Mouse (Mus musculus) heart, adult 2 months (tissue): ENCODE measurements around the gene Bsx. TPM values are rescaled to one million over a fixed set of nuclear protein-coding genes. Genes with fewer than 3 reads are reported as not detected.

Source experiments
- DNase-seq, 2 experiments: peaks; one replicate each; pipeline ENCODE4 v3.0.0; 2021
- H3K27ac ChIP-seq: fragments of 200-600 bp; 2 replicates; pipeline ENCODE4 v1.8.1; 2022
- H3K27me3 ChIP-seq: fragments of 200-500 bp; 2 replicates; pipeline ENCODE4 v1.6.1; 2012; ENCODE audit warnings: mild to moderate bottlenecking, low read length, inconsistent platforms, mixed read lengths; ENCODE audit not compliant: control insufficient read depth, insufficient read depth
- H3K36me3 ChIP-seq: fragments of 200-500 bp; 2 replicates; pipeline ENCODE4 v1.6.1; 2012; ENCODE audit warnings: low read length, inconsistent platforms; ENCODE audit not compliant: control insufficient read depth, insufficient read depth
- H3K4me1 ChIP-seq: fragments of 200-500 bp; 2 replicates; pipeline ENCODE4 v1.6.1; 2011; ENCODE audit warnings: low read length; ENCODE audit not compliant: control insufficient read depth, insufficient read depth
- H3K4me3 ChIP-seq: fragments of 200-600 bp; 2 replicates; pipeline ENCODE4 v1.8.1; 2022
- H3K79me2 ChIP-seq: fragments of 200-500 bp; replicated peaks from 2 replicates; pipeline ENCODE4 v1.6.1; 2012; ENCODE audit warnings: mild to moderate bottlenecking, inconsistent platforms, low read length, moderate library complexity, mixed read lengths; ENCODE audit not compliant: control insufficient read depth, insufficient read depth
- H3K9ac ChIP-seq: fragments of 200-500 bp; 2 replicates; pipeline ENCODE4 v1.6.1; 2012; ENCODE audit warnings: low read depth, mild to moderate bottlenecking, control low read depth, inconsistent platforms, low read length, mixed read lengths
- CTCF ChIP-seq: fragments of 200-600 bp; IDR thresholded peaks from 2 replicates; pipeline ENCODE4 v1.8.1; 2022; ENCODE audit warnings: antibody characterized with exemption, mild to moderate bottlenecking, moderate library complexity
- EP300 ChIP-seq: fragments of 200-500 bp; IDR thresholded peaks from 2 replicates; pipeline ENCODE4 v1.6.1; 2011; ENCODE audit warnings: low read depth, low read length, control low read depth; ENCODE audit not compliant: insufficient read depth
- POLR2A ChIP-seq: fragments of 200-500 bp; IDR thresholded peaks from 2 replicates; pipeline ENCODE4 v1.6.1; 2011; ENCODE audit warnings: mild to moderate bottlenecking, low read depth, low read length, control low read depth; ENCODE audit not compliant: insufficient read depth
- WGBS: fragments of 180-500 bp; shearing (Covaris S2); methylation state at CpG from one replicate; pipeline ENCODE4 v1.1.7; 2018; 5-methylcytosine and 5-hydroxymethylcytosine counted together
- intact Hi-C: fragments of 180-260 bp; cut with DNase I; formaldehyde crosslinking; loops from one replicate; pipeline ENCODE4 v1.15.1; 2025
- polyA plus RNA-seq: library from polyadenylated mRNA; depleted of rRNA; stranded (reverse); fragments of >200 nt; gene quantifications from 2 replicates; pipeline ENCODE4 v1.2.3, GENCODE M21; 2012
- total RNA-seq, 2 experiments: library from RNA; stranded (reverse); gene quantifications; 2 replicates each; pipeline ENCODE4 v1.2.3; 2021

The Bsx gene
- total and polyA plus RNA-seq, 3 experiments, result not detected

DNA sequence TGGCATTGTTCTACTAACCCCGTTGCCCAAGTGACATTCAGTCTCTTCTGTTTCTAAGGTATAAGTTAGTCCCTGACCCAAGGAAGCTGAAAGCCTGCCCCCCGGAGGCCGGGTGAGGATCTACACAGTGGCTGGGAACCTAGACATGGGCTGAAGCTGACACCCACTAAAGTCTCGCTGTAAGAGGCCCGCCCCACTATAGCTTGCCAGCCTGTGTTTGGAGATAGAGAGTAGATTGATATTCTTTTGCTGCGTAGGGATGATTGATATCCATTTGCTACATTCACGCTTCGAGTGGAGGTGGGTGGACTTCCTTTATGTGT lies 1.8 kb upstream of the Bsx start:
- no peak overlapping the region for H3K27ac ChIP-seq
- no peaks in the 10 kb centered on the region for H3K36me3 ChIP-seq
- no peaks in the 10 kb centered on the region for H3K79me2 ChIP-seq
- TF ChIP-seq POLR2A (no peak), EP300 (no peak), CTCF (peak; percentile 66)
- no peak overlapping the region; the same call in 1 of the 2 replicates for H3K9ac ChIP-seq
- H3K27me3 ChIP-seq, result peaks cover 40% of the 10 kb centered on the region
- H3K4me1 ChIP-seq, result no peaks in the 10 kb centered on the region
- WGBS, result 10% methylated on average over 8 of the region's 8 CpGs
- peak in 1 of 2 experiments; percentile 34 for DNase-seq
- H3K4me3 ChIP-seq, result peak overlapping the region; percentile 20; the same call in 1 of the 2 replicates
- intact Hi-C loops, result loop anchor here (5.0 kb wide), 1 partner anchor 40 kb away; no protein-coding TSS in a partner anchor

DNA sequence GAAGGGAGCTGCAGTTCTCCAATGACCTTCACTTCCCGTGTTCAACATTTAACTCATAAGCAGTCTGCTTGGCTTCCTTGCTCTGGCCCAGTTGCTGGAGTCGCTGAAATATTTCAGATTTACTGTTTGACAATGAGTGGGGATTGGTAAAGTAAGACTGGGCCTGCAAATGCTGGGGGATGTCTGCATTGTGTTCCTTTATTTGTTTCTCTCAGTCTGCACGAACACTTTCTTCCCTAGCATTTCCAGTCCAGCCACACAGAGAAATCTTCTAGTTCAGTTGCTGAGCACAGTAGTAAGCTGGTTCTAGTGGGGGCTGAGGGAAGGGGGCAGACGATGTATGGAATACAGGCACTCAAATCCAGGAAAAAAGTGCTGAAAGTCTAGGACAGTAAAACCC lies 1.0 kb downstream of the Bsx start:
- TF ChIP-seq EP300, result no peak
- no peak for TF ChIP-seq POLR2A
- TF ChIP-seq CTCF, result no peak
- no peak for DNase-seq
- WGBS, result 6% methylated on average over 4 of the region's 4 CpGs
- no peak overlapping the region for H3K27ac ChIP-seq
- H3K79me2 ChIP-seq, result no peaks in the 10 kb centered on the region
- H3K27me3 ChIP-seq, result peaks cover 52% of the 10 kb centered on the region
- H3K36me3 ChIP-seq, result no peaks in the 10 kb centered on the region
- no peak overlapping the region for H3K4me3 ChIP-seq
- intact Hi-C loops, result loop anchor here (5.0 kb wide), 1 partner anchor 43 kb away; no protein-coding TSS in a partner anchor
- no peaks in the 10 kb centered on the region for H3K4me1 ChIP-seq
- H3K9ac ChIP-seq, result no peak overlapping the region

DNA sequence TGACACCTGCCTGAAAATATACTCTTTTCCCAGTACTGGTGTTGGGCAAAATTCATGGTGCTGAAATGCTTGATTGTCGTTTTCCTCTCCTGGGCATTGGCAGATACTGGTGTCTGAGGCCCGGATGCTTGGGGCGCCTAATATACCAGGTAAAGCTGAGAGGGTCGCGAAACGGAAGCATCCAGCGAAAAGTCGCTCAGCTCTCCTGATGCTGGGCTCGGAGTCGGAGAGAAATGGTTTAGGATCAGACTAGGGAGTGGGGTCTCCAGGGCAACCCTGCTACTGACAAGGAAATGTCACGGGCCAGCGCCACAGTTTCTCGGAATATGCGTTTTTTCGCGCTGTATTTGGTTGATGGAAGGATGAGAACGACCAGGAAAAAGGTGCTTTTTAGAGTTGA lies 1.5 kb downstream of the Bsx start:
- no peaks in the 10 kb centered on the region for H3K4me1 ChIP-seq
- H3K27ac ChIP-seq, result no peak overlapping the region
- H3K9ac ChIP-seq, result no peak overlapping the region
- 6% methylated on average over 17 of the region's 17 CpGs for WGBS
- no peak overlapping the region for H3K4me3 ChIP-seq
- H3K79me2 ChIP-seq, result no peaks in the 10 kb centered on the region
- peaks cover 50% of the 10 kb centered on the region for H3K27me3 ChIP-seq
- TF ChIP-seq EP300, result no peak
- no peak for TF ChIP-seq CTCF
- no peak for TF ChIP-seq POLR2A
- H3K36me3 ChIP-seq, result no peaks in the 10 kb centered on the region
- intact Hi-C loops, result no loop called here
- DNase-seq, result no peak

DNA sequence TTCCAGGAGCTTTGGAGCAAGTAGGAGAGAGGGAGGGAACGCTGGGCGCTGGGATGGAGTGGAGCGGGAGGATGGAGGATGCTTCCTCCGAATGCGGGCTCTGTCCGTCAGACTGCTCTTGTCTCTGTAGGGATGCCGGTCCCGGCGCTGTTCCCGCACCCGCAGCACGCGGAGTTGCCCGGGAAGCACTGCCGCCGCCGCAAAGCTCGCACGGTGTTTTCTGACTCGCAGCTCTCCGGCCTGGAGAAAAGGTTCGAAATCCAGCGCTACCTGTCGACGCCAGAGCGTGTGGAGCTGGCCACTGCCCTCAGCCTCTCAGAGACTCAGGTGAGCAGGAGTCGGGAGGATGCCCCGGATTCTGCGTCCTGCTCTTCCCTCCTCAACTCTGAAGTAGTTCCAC lies 2.2 kb downstream of the Bsx start:
- WGBS, result 2% methylated on average over 29 of the region's 29 CpGs
- Histone ChIP-seq H3K4me1 (no peaks in the 10 kb centered on the region), H3K4me3 (no peak overlapping the region), H3K27me3 (peaks cover 51% of the 10 kb centered on the region), H3K79me2 (no peaks in the 10 kb centered on the region), H3K36me3 (no peaks in the 10 kb centered on the region), H3K27ac (no peak overlapping the region), H3K9ac (no peak overlapping the region)
- intact Hi-C loops, result no loop called here
- DNase-seq, result no peak
- TF ChIP-seq EP300 (no peak), POLR2A (no peak), CTCF (no peak)

DNA sequence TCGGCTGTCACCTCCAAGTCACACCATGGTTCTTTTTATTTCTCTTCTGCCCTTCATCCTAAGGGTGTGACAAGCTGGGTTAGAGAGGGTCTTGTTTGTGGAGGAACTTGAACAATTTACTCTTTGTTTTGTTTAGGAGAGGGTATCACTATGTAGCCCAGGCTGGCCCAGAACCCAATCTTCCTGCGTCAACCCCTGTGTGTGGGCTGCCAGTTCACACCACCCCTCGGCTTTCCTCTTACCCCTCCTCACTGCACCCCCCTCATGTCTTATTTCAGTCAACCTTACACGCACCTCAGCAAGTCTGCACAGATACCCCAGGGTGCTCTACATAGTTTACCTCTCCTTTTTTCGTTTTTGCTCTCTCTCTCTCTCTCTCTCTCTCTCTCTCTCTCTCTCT lies 2.8 kb downstream of the Bsx start:
- H3K4me1 ChIP-seq, result no peaks in the 10 kb centered on the region
- no peak overlapping the region for H3K9ac ChIP-seq
- intact Hi-C loops, result no loop called here
- peaks cover 47% of the 10 kb centered on the region for H3K27me3 ChIP-seq
- no peaks in the 10 kb centered on the region for H3K79me2 ChIP-seq
- no peak overlapping the region for H3K27ac ChIP-seq
- 11% methylated on average over 5 of the region's 5 CpGs for WGBS
- TF ChIP-seq EP300, result no peak
- TF ChIP-seq CTCF, result no peak
- TF ChIP-seq POLR2A, result no peak
- no peak overlapping the region for H3K4me3 ChIP-seq
- DNase-seq, result no peak
- H3K36me3 ChIP-seq, result no peaks in the 10 kb centered on the region

DNA sequence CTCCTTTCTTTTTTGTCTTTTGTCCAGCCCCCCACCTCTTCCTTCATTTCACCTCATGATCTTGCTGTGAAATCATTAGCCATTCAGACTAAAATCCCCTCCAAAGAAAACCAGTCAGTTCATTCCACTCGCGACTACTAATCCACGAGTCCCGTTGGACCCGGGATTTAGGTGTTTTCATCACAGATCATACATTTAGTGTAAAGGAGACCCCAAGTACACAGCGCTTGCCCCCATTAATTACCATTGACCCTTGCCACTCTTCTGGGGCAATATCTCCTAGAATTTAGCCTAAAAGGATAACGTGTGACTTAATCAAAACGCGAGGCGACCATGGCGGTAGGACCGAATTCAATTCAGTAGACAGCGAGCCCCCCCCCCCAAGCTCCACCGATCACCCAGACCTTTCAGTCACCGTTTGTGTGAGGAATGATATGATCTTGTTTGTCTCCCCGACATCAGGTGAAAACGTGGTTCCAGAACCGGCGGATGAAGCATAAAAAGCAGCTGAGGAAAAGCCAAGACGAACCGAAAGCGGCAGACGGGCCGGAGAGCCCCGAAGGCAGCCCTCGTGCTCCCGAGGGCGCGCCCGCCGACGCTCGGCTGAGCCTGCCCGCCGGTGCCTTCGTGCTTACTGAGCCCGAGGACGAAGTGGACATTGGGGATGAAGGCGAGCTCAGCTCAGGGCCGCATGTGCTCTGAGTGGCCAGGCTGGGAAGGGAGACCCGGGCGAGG lies 3.4 kb downstream of the Bsx start:
- H3K27me3 ChIP-seq, result peaks cover 41% of the 10 kb centered on the region
- no peaks in the 10 kb centered on the region for H3K79me2 ChIP-seq
- H3K9ac ChIP-seq, result no peak overlapping the region
- no peak for TF ChIP-seq POLR2A
- TF ChIP-seq CTCF, result no peak
- no peak for TF ChIP-seq EP300
- no peak overlapping the region for H3K4me3 ChIP-seq
- intact Hi-C loops, result no loop called here
- no peaks in the 10 kb centered on the region for H3K36me3 ChIP-seq
- peak in 1 of 2 experiments; percentile 18 for DNase-seq
- H3K27ac ChIP-seq, result no peak overlapping the region
- no peaks in the 10 kb centered on the region for H3K4me1 ChIP-seq
- 2% methylated on average over 42 of the region's 42 CpGs for WGBS
